Mouse (Mus musculus) stomach, postnatal 0 days (tissue): Measurements from ENCODE around the gene Art4. TPM values are rescaled to one million over a fixed set of nuclear protein-coding genes. Genes with fewer than 3 reads are reported as not detected.

Experiments
- ATAC-seq: fragments of 200-750 bp; cut with Nextera tagmentation; 2 replicates; pipeline ENCODE4 v1.8.0; 2017; ENCODE audit not compliant: low FRiP score, low TSS enrichment
- DNase-seq: peaks from one replicate; pipeline ENCODE4 v3.0.0-alpha.2; 2016; ENCODE audit warnings: low spot score
- H3K27ac ChIP-seq: fragments of 300-500 bp; sonication (generic); replicated peaks from 2 replicates; pipeline ENCODE4 v1.5.1; 2014; ENCODE audit warnings: mild to moderate bottlenecking, control low read depth
- H3K27me3 ChIP-seq: fragments of 300-500 bp; sonication (generic); 2 replicates; pipeline ENCODE4 v1.6.1; 2014; ENCODE audit warnings: low read length; ENCODE audit not compliant: control insufficient read depth, insufficient read depth
- H3K36me3 ChIP-seq: fragments of 300-500 bp; sonication (generic); 2 replicates; pipeline ENCODE4 v1.6.1; 2014; ENCODE audit warnings: low read length, mixed read lengths; ENCODE audit not compliant: control insufficient read depth, insufficient read depth
- H3K4me1 ChIP-seq: fragments of 300-500 bp; sonication (generic); replicated peaks from 2 replicates; pipeline ENCODE4 v1.6.1; 2014; ENCODE audit warnings: antibody characterized with exemption; ENCODE audit not compliant: control insufficient read depth, insufficient read depth
- H3K4me2 ChIP-seq: fragments of 300-500 bp; sonication (generic); replicated peaks from 2 replicates; pipeline ENCODE4 v1.6.1; 2014; ENCODE audit warnings: low read depth, mild to moderate bottlenecking, control low read depth, moderate library complexity
- H3K4me3 ChIP-seq: fragments of 300-500 bp; sonication (generic); 2 replicates; pipeline ENCODE4 v1.5.1; 2014; ENCODE audit warnings: low read depth, low read length, control low read depth
- H3K9ac ChIP-seq: fragments of 300-500 bp; sonication (generic); 2 replicates; pipeline ENCODE4 v1.6.1; 2014; ENCODE audit warnings: mild to moderate bottlenecking, low read length, control low read depth, mixed read lengths
- H3K9me3 ChIP-seq: fragments of 300-500 bp; sonication (generic); 2 replicates; pipeline ENCODE4 v1.6.1; 2016; ENCODE audit warnings: low read length; ENCODE audit not compliant: control insufficient read depth
- CTCF ChIP-seq: IDR thresholded peaks from 2 replicates; pipeline ENCODE4 v1.5.1; 2016; ENCODE audit warnings: antibody characterized with exemption, low read depth, mild to moderate bottlenecking, moderate library complexity
- EP300 ChIP-seq: optimal IDR thresholded peaks from 2 replicates; pipeline ENCODE3; 2016; ENCODE audit warnings: antibody characterized with exemption
- WGBS: fragments of 180-500 bp; shearing (Covaris S2); extraction: QIAGEN DNeasy Blood & Tissue Kit; methylation state at CpG from one replicate; pipeline ENCODE4 v1.1.7; 2014; 5-methylcytosine and 5-hydroxymethylcytosine counted together
- polyA plus RNA-seq: library from polyadenylated mRNA; unstranded; fragments of >200 nt; fragmentation: Nextera tagmentation; extraction: Ambion mirVana; gene quantifications from 2 replicates; pipeline ENCODE4 v1.2.1, GENCODE M21; 2015

Gene Art4
- polyA plus RNA-seq, 1 experiment from 2014 or later: 3.2 TPM

DNA sequence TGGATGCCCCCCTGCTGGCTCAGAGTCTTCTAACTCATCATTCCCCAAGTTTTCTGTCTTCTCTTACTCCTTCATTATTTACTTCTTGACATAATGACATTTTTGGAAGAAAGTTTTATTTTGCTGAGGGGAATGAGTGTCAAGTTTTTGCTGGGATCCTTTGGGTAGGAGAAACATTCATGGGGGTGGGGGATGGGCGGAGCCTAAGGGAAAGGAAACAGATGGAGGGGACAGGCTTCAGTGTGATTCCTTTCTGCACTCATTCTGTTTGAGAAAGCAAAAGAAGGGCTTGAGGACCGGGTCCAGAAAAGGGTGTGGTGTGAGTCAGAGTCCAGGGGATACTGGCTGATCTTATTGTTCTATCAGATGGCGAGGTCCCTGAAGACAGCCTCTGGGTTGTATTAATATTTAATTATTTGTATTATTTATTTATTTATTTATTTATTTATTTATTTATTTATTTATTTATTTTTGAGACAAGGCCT, 25.9 kb upstream of the Art4 start:
- Histone ChIP-seq H3K27ac (no peak overlapping the region), H3K9ac (no peak overlapping the region), H3K9me3 (no peaks in the 10 kb centered on the region), H3K27me3 (no peaks in the 10 kb centered on the region), H3K36me3 (no peaks in the 10 kb centered on the region), H3K4me1 (0 out of 2 replicates have a peak, but pooled peaks cover 2% of the 10 kb centered on the region), H3K4me3 (no peak overlapping the region), H3K4me2 (no peak overlapping the region)
- WGBS: 58% methylated on average over 3 of the region's 3 CpGs
- DNase-seq (no peak), ATAC-seq (no peak)
- TF ChIP-seq EP300: no peak

DNA sequence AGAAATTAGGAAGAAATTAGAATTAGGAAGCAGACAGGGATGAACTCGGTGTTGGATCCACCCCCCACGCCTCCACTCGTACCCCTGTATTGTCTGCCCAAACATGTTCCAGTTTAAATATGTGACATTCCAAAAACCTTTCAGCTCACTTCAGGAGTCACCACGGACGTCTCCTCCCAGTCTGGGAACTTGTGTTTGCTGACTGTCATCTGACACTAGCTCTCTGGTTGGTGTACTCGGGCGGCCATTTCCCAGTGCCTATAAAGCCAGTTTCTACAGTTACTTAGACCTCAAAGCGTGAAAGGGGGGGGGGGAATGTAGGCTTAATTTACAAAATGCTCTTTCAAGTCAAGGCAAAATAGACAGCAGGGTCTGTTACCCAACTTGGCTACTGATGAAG, 24.1 kb upstream of the Art4 start:
- Histone ChIP-seq H3K4me3 (no peak overlapping the region), H3K9ac (no peak overlapping the region), H3K9me3 (no peaks in the 10 kb centered on the region), H3K27ac (no peak overlapping the region), H3K4me2 (no peak overlapping the region), H3K27me3 (no peaks in the 10 kb centered on the region), H3K36me3 (no peaks in the 10 kb centered on the region), H3K4me1 (no peaks in the 10 kb centered on the region)
- 50% methylated on average over 8 of the region's 8 CpGs for WGBS
- DNase-seq: no peak
- ATAC-seq: no peak
- no peak for TF ChIP-seq CTCF
- no peak for TF ChIP-seq EP300

DNA sequence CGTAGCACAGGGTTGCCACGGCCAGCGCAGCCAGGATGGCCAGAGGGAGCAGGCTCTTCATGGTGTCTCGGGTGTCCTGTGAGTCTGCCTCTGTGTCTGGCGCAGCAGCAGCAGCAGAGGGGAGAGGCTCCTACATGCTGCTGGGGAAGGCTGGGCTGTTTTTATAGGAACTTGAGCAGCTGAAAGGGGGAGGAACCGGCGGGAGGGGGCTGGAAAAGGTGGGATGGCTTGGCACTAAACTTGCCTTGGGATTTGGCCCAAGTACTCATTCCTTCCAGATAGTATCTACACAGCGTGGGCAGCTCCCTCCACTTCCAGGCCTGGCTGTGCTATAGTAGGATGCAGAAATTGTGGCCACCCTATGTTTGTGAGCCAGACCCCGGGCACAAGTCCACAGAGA, 18.1 kb upstream of the Art4 start, which contains the start of gene Mgp:
TSS of gene Mgp (minus strand) at position 154 of the 400 bp plus-strand sequence.
- H3K9me3 ChIP-seq: no peaks in the 10 kb centered on the region
- peak; percentile 50 for DNase-seq
- H3K4me2 ChIP-seq: peak within 1 kb of the TSS; percentile 37
- peak; percentile 70; the same call in 1 of the 2 replicates for ATAC-seq
- H3K9ac ChIP-seq: peak within 1 kb of the TSS; percentile 54; the same call in 1 of the 2 replicates
- no peaks in the 10 kb centered on the region for H3K4me1 ChIP-seq
- no peaks in the 10 kb centered on the region for H3K36me3 ChIP-seq
- WGBS: 33% methylated on average over 9 of the region's 9 CpGs
- H3K27ac ChIP-seq: peak within 1 kb of the TSS; percentile 78
- peak within 1 kb of the TSS; percentile 38 for H3K4me3 ChIP-seq
- no peaks in the 10 kb centered on the region for H3K27me3 ChIP-seq
- TF ChIP-seq CTCF: no peak
- no peak for TF ChIP-seq EP300

DNA sequence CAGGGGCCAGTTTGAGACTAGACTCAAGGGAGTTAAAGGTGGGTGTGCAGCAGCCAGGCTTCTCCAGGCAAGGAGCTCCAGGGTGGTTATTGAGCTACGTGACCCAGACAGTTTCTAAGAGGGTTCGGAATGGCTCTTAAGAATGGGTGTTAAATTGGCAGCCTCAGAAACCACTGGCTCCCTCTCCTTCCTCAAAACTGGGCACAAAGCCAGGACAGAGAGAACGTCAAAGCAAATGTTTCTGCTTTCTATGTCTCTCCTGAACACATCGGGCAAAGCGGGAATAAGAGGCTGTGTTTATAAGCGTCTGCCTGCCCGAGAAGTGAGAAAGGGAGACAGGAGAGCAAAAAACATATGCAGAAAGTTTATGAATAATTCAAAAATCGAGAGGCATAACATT, 17.1 kb upstream of the Art4 start:
- peak overlapping the region; percentile 21 for H3K4me2 ChIP-seq
- no peaks in the 10 kb centered on the region for H3K9me3 ChIP-seq
- TF ChIP-seq CTCF: no peak
- no peak for TF ChIP-seq EP300
- DNase-seq (no peak), ATAC-seq (no peak; the same call in 1 of the 2 replicates)
- no peaks in the 10 kb centered on the region for H3K36me3 ChIP-seq
- H3K4me1 ChIP-seq: no peaks in the 10 kb centered on the region
- peak overlapping the region; percentile 32 for H3K4me3 ChIP-seq
- WGBS: 22% methylated on average over 8 of the region's 8 CpGs
- no peaks in the 10 kb centered on the region for H3K27me3 ChIP-seq
- H3K9ac ChIP-seq: peak overlapping the region; percentile 31; the same call in 1 of the 2 replicates
- 0 out of 2 replicates have a peak overlapping the region, but pooled peaks have one; percentile 59 for H3K27ac ChIP-seq

DNA sequence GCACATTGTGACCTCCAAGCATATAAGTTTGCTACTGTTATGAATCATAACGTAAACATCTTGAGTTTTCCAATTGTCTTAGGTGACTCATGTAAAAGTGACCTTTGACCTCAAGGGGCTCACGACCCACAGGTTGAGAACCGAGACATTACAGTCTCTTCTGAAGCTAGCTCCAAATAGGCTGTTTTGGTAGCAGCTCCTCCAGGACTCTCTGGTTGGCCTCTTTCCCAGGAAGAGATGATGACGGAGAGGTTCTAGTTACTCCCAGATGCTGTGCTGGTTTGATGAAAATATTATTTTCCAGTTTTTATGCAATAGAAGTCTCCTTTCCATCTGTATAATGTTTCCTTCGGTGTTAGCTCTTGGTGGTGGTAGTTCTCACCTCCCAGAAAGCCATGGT, 11.4 kb upstream of the Art4 start:
- no peak for ATAC-seq
- Histone ChIP-seq H3K4me1 (no peaks in the 10 kb centered on the region; the same call in 1 of the 2 replicates), H3K9me3 (no peaks in the 10 kb centered on the region), H3K4me2 (no peak overlapping the region), H3K27ac (no peak overlapping the region), H3K4me3 (no peak overlapping the region), H3K36me3 (no peaks in the 10 kb centered on the region), H3K9ac (no peak overlapping the region), H3K27me3 (no peaks in the 10 kb centered on the region)
- no peak for DNase-seq
- TF ChIP-seq EP300 (no peak), CTCF (no peak)
- WGBS: 50% methylated on average over 5 of the region's 5 CpGs

DNA sequence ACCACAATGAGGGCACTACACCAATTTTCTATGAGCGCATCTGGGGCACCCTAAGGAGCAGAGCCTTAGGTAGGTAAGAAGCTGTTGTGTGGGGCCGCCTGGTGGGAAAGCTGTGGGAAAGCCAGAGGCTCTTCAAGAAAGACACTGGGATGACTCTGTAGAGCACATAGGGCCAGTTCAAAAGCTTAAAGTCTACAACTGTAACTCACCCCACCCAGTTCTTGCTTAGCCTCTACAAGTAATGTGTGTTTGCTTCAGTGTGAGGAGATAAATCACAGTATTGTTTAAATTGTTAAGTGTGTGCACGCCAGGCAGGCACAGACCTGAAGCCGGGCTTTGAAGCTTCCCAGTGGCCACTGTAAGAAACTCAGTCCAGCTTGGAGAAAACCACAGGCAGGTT, 8.6 kb upstream of the Art4 start:
- Histone ChIP-seq H3K9me3 (no peaks in the 10 kb centered on the region), H3K36me3 (no peaks in the 10 kb centered on the region), H3K9ac (no peak overlapping the region), H3K27ac (peak overlapping the region; percentile 45), H3K4me1 (no peaks in the 10 kb centered on the region; the same call in 1 of the 2 replicates), H3K4me3 (no peak overlapping the region), H3K27me3 (no peaks in the 10 kb centered on the region), H3K4me2 (no peak overlapping the region)
- no peak for TF ChIP-seq EP300
- no peak for TF ChIP-seq CTCF
- DNase-seq (no peak), ATAC-seq (peak; percentile 45; the same call in 1 of the 2 replicates)
- WGBS: 48% methylated on average over 4 of the region's 4 CpGs
